In the genomic region with DNA sequence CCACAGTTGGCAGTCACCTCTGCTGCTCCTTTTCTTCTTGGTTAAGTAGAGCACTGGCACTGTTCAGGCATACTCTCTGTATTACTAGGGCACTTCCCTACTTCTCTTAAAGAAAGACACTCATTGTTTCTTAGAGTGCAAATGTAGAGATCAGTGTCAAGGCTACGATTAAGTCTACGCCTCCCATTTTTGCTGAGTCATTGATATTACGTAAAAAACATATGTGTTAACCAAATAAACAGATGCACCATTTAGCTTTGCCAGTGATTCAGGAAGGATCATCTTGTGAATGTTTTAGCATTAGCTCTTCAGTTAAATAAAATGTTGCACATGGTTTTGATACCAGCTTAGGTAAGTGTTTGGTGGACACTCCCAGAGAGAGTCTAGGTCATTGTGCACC, we compare ENCODE assay signal across 21 mouse cellular contexts.
A peak's percentile ranks its signal among the peaks of the same experiment; 100 is the strongest.
DNase-seq lines count a peak whose midpoint lies in the region; ATAC-seq and TF ChIP-seq lines count a peak whose summit lies in the region.
"Had no signal": no experiment of that assay in that cellular context is flagged by ENCODE, and none has a peak within 500 bp of the region (broad histone marks: within the 10 kb centered on the region; RNA-seq: fewer than 3 reads in every experiment).

No protein-coding gene starts in this region.

- no peak for TF ChIP-seq POLR2A in myocyte (IDR thresholded peaks at IDR 0.05; ENCODE audit: insufficient read length, low read depth)

- H3K27ac ChIP-seq in ES-E14 (ENCODE audit: insufficient read depth, low read depth, low read length, poor library complexity, severe bottlenecking) = no peak overlapping the region
- no peak overlapping the region for H3K27ac ChIP-seq in intestine, embryonic 15.5 days
- H3K27ac ChIP-seq: embryonic facial prominence, embryonic 10.5 days; forebrain, embryonic 13.5 days; hindbrain, embryonic 15.5 days had no signal

- H3K9ac ChIP-seq in ES-E14 (ENCODE audit: insufficient read depth, low read depth, low read length, poor library complexity, severe bottlenecking) = no peak overlapping the region
- H3K9ac ChIP-seq in intestine, embryonic 15.5 days = no peak overlapping the region
- H3K9ac ChIP-seq: forebrain, embryonic 13.5 days; forebrain, postnatal 0 days; heart, embryonic 12.5 days; hindbrain, embryonic 15.5 days had no signal

- in situ Hi-C loops in ES-E14 (cut with MboI; ENCODE audit: low sequenced_read_pairs in 2 of 2, unreplicated experiment in 2 of 2) = no loop called here

- no peak overlapping the region for H3ac ChIP-seq in myocyte (ENCODE audit: control insufficient read depth, insufficient read length)

- ATAC-seq in common myeloid progenitor, adult 5-6 weeks (replicated peaks; ENCODE audit: low read depth, poor library complexity, severe bottlenecking) = 0 out of 2 replicates have a peak, but pooled peaks have one; percentile 25
- ATAC-seq in intestine, embryonic 15.5 days = no peak
- ATAC-seq: forebrain, embryonic 13.5 days; forebrain, postnatal 0 days; inflammation-experienced regulatory T-cells, adult 6 months had no signal

- H3K4me3 ChIP-seq in ES-E14 (ENCODE audit: insufficient read depth in 1 of 2, low read depth in 1 of 2, low read length in 2 of 2, poor library complexity in 1 of 2, severe bottlenecking in 1 of 2) (no peak overlapping the region), myocyte (no peak overlapping the region)
- H3K4me3 ChIP-seq in intestine, embryonic 15.5 days (replicated peaks) = no peak overlapping the region
- H3K4me3 ChIP-seq: embryonic facial prominence, embryonic 10.5 days; forebrain, embryonic 13.5 days; heart, embryonic 12.5 days; hindbrain, embryonic 15.5 days had no signal

- WGBS in intestine, embryonic 15.5 days = 88% methylated on average over 3 of the region's 3 CpGs

- peak; percentile 7 for DNase-seq in cerebellum, adult 9-10 months
- DNase-seq in cerebellum, adult 9-11 months = no peak
- no peak for DNase-seq in ES-E14 (ENCODE audit: low read depth, low spot score)
- DNase-seq in urinary bladder, postnatal 4 days (ENCODE audit: low spot score in 2 of 2) = no peak
- no peak for DNase-seq in heart, postnatal 4 days
- DNase-seq: adrenal gland, adult 2 months; adrenal gland, postnatal 25 days; cerebellum, adult 8-10 months; cerebellum, postnatal 36 days; forebrain, postnatal 0 days; gastrocnemius, postnatal 36 days; heart, adult 18-20 months; kidney, adult 11 months had no signal

- no peaks in the 10 kb centered on the region for H3K79me2 ChIP-seq in myocyte (ENCODE audit: control insufficient read depth, insufficient read depth)

- H3K4me1 ChIP-seq in ES-E14 (ENCODE audit: control insufficient read depth in 2 of 2, insufficient read depth in 2 of 2, low read length in 2 of 2, poor library complexity in 1 of 2) = no peaks in the 10 kb centered on the region
- no peaks in the 10 kb centered on the region for H3K4me1 ChIP-seq in intestine, embryonic 15.5 days (replicated peaks)
- H3K4me1 ChIP-seq: embryonic facial prominence, embryonic 10.5 days; forebrain, embryonic 13.5 days; hindbrain, embryonic 15.5 days had no signal

- H3K9me3 ChIP-seq in ES-E14 (ENCODE audit: control insufficient read depth, insufficient read depth, low read depth, low read length) = no peaks in the 10 kb centered on the region
- no peaks in the 10 kb centered on the region for H3K9me3 ChIP-seq in intestine, embryonic 15.5 days
- H3K9me3 ChIP-seq: embryonic facial prominence, embryonic 10.5 days; forebrain, embryonic 13.5 days; heart, embryonic 12.5 days; hindbrain, embryonic 15.5 days had no signal

- H3K27me3 ChIP-seq in myocyte (ENCODE audit: control insufficient read depth, insufficient read depth, insufficient read length) = no peaks in the 10 kb centered on the region
- H3K27me3 ChIP-seq in intestine, embryonic 15.5 days (replicated peaks) = no peaks in the 10 kb centered on the region
- H3K27me3 ChIP-seq: forebrain, embryonic 13.5 days; heart, embryonic 12.5 days; hindbrain, embryonic 15.5 days had no signal

- H3K4me2 ChIP-seq in myocyte (ENCODE audit: low read depth) = no peak overlapping the region
- H3K4me2 ChIP-seq in intestine, embryonic 15.5 days (replicated peaks) = no peak overlapping the region
- H3K4me2 ChIP-seq: forebrain, embryonic 13.5 days; heart, embryonic 12.5 days; hindbrain, embryonic 15.5 days had no signal

- H3K36me3 ChIP-seq in ES-E14 (ENCODE audit: control insufficient read depth, insufficient read depth, low read length, poor library complexity, severe bottlenecking) (no peaks in the 10 kb centered on the region), myocyte (ENCODE audit: control insufficient read depth, insufficient read depth) (peaks cover 5% of the 10 kb centered on the region)
- H3K36me3 ChIP-seq in intestine, embryonic 15.5 days = no peaks in the 10 kb centered on the region
- H3K36me3 ChIP-seq: embryonic facial prominence, embryonic 10.5 days; hindbrain, embryonic 15.5 days had no signal

TF ChIP-seq in ES-E14, 5 proteins besides CTCF, POLR2A, EP300 and RAD21:
- no peak for TF ChIP-seq ZNF384 (IDR thresholded peaks at IDR 0.05; ENCODE audit: low read depth, low read length)
- peak; percentile 88 for TF ChIP-seq MAFK (IDR thresholded peaks at IDR 0.05; ENCODE audit: insufficient read depth, low read depth, low read length)

TF ChIP-seq in myocyte, 11 proteins besides CTCF, POLR2A, EP300 and RAD21:
- TF ChIP-seq MYOD1 (IDR thresholded peaks at IDR 0.05; ENCODE audit: control insufficient read depth in 1 of 3, insufficient read length in 2 of 3, low read depth in 2 of 3) = no peak
- no peak for TF ChIP-seq MAX (IDR thresholded peaks at IDR 0.05; ENCODE audit: low read depth)
- no peak for TF ChIP-seq MYOG (IDR thresholded peaks at IDR 0.05; ENCODE audit: control insufficient read depth in 1 of 3, insufficient read depth in 1 of 3, insufficient read length in 2 of 3, low read depth in 2 of 3)
- TF ChIP-seq CEBPB (IDR thresholded peaks at IDR 0.05; ENCODE audit: insufficient read depth, poor library complexity, severe bottlenecking) = 0 out of 2 replicates have a peak, but pooled peaks have one; percentile 7
- TF ChIP-seq E2F4 (IDR thresholded peaks at IDR 0.05; ENCODE audit: insufficient read depth) = no peak
- no peak for TF ChIP-seq SRF (IDR thresholded peaks at IDR 0.05; ENCODE audit: control insufficient read depth, insufficient read length, low read depth)
